Mouse (Mus musculus): ENCODE measurements at regions not wholly inside any gene's neighbourhood (a gene's known extent, or its start where the extent isn't known, plus 50 kb on each side); places are given as distances from the start of the nearest gene placed in this dataset.

DNA sequence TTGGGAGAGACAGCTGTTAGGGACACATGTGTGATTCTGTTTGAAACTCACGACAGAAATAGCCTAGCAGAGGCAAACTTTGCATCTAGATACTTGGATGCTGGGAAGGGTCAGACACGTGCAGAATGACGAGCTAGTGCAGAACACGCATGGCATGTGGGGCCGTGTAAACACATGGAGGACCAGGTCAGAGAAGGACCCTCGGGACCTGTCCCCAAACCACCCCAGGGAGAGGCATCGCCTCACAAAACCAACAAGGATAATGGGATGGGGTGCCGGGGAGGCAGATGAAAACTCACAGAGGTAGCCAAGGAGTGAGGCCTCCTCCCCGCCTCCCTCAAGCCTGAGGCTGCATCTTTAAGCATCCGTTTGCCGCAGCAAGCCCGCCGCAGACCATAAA is 159.6 kb downstream of the Utp6 start:
- TF ChIP-seq CTCF (IDR thresholded peaks at IDR 0.05; ENCODE audit: borderline replicate concordance, insufficient read depth, low read length): no peak
- no peak for TF ChIP-seq POLR2A (IDR thresholded peaks at IDR 0.05; ENCODE audit: low read depth, low read length)

All from embryonic fibroblast, embryonic 13.5 days (primary cell).